Mouse (Mus musculus): ENCODE results near the gene Cfap58. TPM values are rescaled to one million over a fixed set of nuclear protein-coding genes. Genes with fewer than 3 reads are reported as not detected.

Gene Cfap58
- polyA plus RNA-seq, 1 experiment from 2014 or later = not detected

- peaks cover 64% of the 10 kb centered on the region for H3K4me1 ChIP-seq
- 87% methylated on average over 5 of the region's 5 CpGs for WGBS
- H3K36me3 ChIP-seq (replicated peaks) = peaks cover 16% of the 10 kb centered on the region
- H3K27ac ChIP-seq = 0 out of 2 replicates have a peak overlapping the region, but pooled peaks have one; percentile 1
- no peaks in the 10 kb centered on the region for H3K27me3 ChIP-seq (ENCODE audit: poor library complexity, severe bottlenecking)
- no peak for DNase-seq (ENCODE audit: extremely low spot score, low spot score)
- no peak overlapping the region for H3K4me3 ChIP-seq
- no peaks in the 10 kb centered on the region for H3K9me3 ChIP-seq
Measured at GRCm38 (mm10) chr19:47905603-47906002, 31.9 kb upstream of the Cfap58 start.

- Histone ChIP-seq H3K4me1 (peaks cover 65% of the 10 kb centered on the region), H3K9me3 (no peaks in the 10 kb centered on the region), H3K27ac (no peak overlapping the region), H3K4me3 (no peak overlapping the region), H3K27me3 (ENCODE audit: poor library complexity, severe bottlenecking) (no peaks in the 10 kb centered on the region), H3K36me3 (replicated peaks) (peaks cover 32% of the 10 kb centered on the region)
- DNase-seq (ENCODE audit: extremely low spot score, low spot score) = no peak
- 93% methylated on average over 9 of the region's 9 CpGs for WGBS
Measured at GRCm38 (mm10) chr19:47907596-47907995, 29.9 kb upstream of the Cfap58 start.

- Histone ChIP-seq H3K27me3 (ENCODE audit: poor library complexity, severe bottlenecking) (no peaks in the 10 kb centered on the region), H3K27ac (peak overlapping the region; percentile 98), H3K36me3 (replicated peaks) (peaks cover 38% of the 10 kb centered on the region), H3K4me3 (peak overlapping the region; percentile 53), H3K4me1 (peaks cover 54% of the 10 kb centered on the region), H3K9me3 (no peaks in the 10 kb centered on the region)
- DNase-seq (ENCODE audit: extremely low spot score, low spot score) = no peak
- WGBS = 26% methylated on average over 6 of the region's 6 CpGs
Measured at GRCm38 (mm10) chr19:47908961-47909371, 28.5 kb upstream of the Cfap58 start.

- WGBS = 2% methylated on average over 10 of the region's 10 CpGs
- DNase-seq (ENCODE audit: extremely low spot score, low spot score) = peak; percentile 79
- H3K27me3 ChIP-seq (ENCODE audit: poor library complexity, severe bottlenecking) = no peaks in the 10 kb centered on the region
- peaks cover 37% of the 10 kb centered on the region for H3K36me3 ChIP-seq (replicated peaks)
- H3K4me1 ChIP-seq = peaks cover 53% of the 10 kb centered on the region
- no peaks in the 10 kb centered on the region for H3K9me3 ChIP-seq
- H3K4me3 ChIP-seq = peak overlapping the region; percentile 53
- H3K27ac ChIP-seq = peak overlapping the region; percentile 98
Measured at GRCm38 (mm10) chr19:47909387-47910116, 27.9 kb upstream of the Cfap58 start.

GRCm38 (mm10) chr19:47910117-47910618 lies 27.3 kb upstream of the Cfap58 start:
- WGBS = 36% methylated on average over 4 of the region's 4 CpGs
- Histone ChIP-seq H3K36me3 (replicated peaks) (peaks cover 35% of the 10 kb centered on the region), H3K27ac (peak overlapping the region; percentile 98), H3K4me3 (peak overlapping the region; percentile 53), H3K9me3 (no peaks in the 10 kb centered on the region), H3K4me1 (peaks cover 51% of the 10 kb centered on the region), H3K27me3 (ENCODE audit: poor library complexity, severe bottlenecking) (no peaks in the 10 kb centered on the region)
- no peak for DNase-seq (ENCODE audit: extremely low spot score, low spot score)

GRCm38 (mm10) chr19:47910751-47911150 lies 26.7 kb upstream of the Cfap58 start:
- Histone ChIP-seq H3K27ac (peak overlapping the region; percentile 98), H3K36me3 (replicated peaks) (peaks cover 35% of the 10 kb centered on the region), H3K4me3 (no peak overlapping the region), H3K9me3 (no peaks in the 10 kb centered on the region), H3K4me1 (peaks cover 47% of the 10 kb centered on the region), H3K27me3 (ENCODE audit: poor library complexity, severe bottlenecking) (no peaks in the 10 kb centered on the region)
- no peak for DNase-seq (ENCODE audit: extremely low spot score, low spot score)
- WGBS = 92% methylated on average over 4 of the region's 4 CpGs

- no peak for DNase-seq (ENCODE audit: extremely low spot score, low spot score)
- 90% methylated on average over 7 of the region's 7 CpGs for WGBS
- Histone ChIP-seq H3K4me1 (peaks cover 69% of the 10 kb centered on the region), H3K27me3 (ENCODE audit: poor library complexity, severe bottlenecking) (no peaks in the 10 kb centered on the region), H3K9me3 (no peaks in the 10 kb centered on the region), H3K36me3 (replicated peaks) (peaks cover 24% of the 10 kb centered on the region), H3K4me3 (no peak overlapping the region), H3K27ac (no peak overlapping the region)
Measured at GRCm38 (mm10) chr19:47913344-47913743, 24.1 kb upstream of the Cfap58 start.

GRCm38 (mm10) chr19:47914191-47914590 lies 23.3 kb upstream of the Cfap58 start:
- H3K4me1 ChIP-seq = peaks cover 63% of the 10 kb centered on the region
- WGBS = 88% methylated on average over 4 of the region's 4 CpGs
- no peak overlapping the region for H3K4me3 ChIP-seq
- H3K27me3 ChIP-seq (ENCODE audit: poor library complexity, severe bottlenecking) = no peaks in the 10 kb centered on the region
- DNase-seq (ENCODE audit: extremely low spot score, low spot score) = no peak
- H3K27ac ChIP-seq = no peak overlapping the region
- H3K36me3 ChIP-seq (replicated peaks) = peaks cover 24% of the 10 kb centered on the region
- H3K9me3 ChIP-seq = no peaks in the 10 kb centered on the region

- no peaks in the 10 kb centered on the region for H3K9me3 ChIP-seq
- H3K4me3 ChIP-seq = no peak overlapping the region
- no peak overlapping the region for H3K27ac ChIP-seq
- DNase-seq (ENCODE audit: extremely low spot score, low spot score) = no peak
- peaks cover 24% of the 10 kb centered on the region for H3K36me3 ChIP-seq (replicated peaks)
- 82% methylated on average over 4 of the region's 4 CpGs for WGBS
- H3K4me1 ChIP-seq = peaks cover 58% of the 10 kb centered on the region
- H3K27me3 ChIP-seq (ENCODE audit: poor library complexity, severe bottlenecking) = no peaks in the 10 kb centered on the region
Measured at GRCm38 (mm10) chr19:47915251-47915650, 22.2 kb upstream of the Cfap58 start.

- peaks cover 6% of the 10 kb centered on the region for H3K36me3 ChIP-seq (replicated peaks)
- H3K27ac ChIP-seq = peak overlapping the region; percentile 98
- H3K9me3 ChIP-seq = no peaks in the 10 kb centered on the region
- H3K4me1 ChIP-seq = peaks cover 44% of the 10 kb centered on the region
- H3K27me3 ChIP-seq (ENCODE audit: poor library complexity, severe bottlenecking) = no peaks in the 10 kb centered on the region
- DNase-seq (ENCODE audit: extremely low spot score, low spot score) = no peak
- H3K4me3 ChIP-seq = peak overlapping the region; percentile 90
- WGBS = 16% methylated on average over 4 of the region's 4 CpGs
Measured at GRCm38 (mm10) chr19:47917396-47917795, 20.1 kb upstream of the Cfap58 start.

GRCm38 (mm10) chr19:47918016-47918415 lies 19.5 kb upstream of the Cfap58 start:
- DNase-seq (ENCODE audit: extremely low spot score, low spot score) = no peak
- WGBS = 21% methylated on average over 9 of the region's 9 CpGs

GRCm38 (mm10) chr19:47918455-47919101 lies 18.9 kb upstream of the Cfap58 start:
- Histone ChIP-seq H3K4me1 (peaks cover 42% of the 10 kb centered on the region), H3K9me3 (no peaks in the 10 kb centered on the region), H3K36me3 (replicated peaks) (no peaks in the 10 kb centered on the region; the same call in 1 of the 2 replicates), H3K27ac (peak overlapping the region; percentile 98), H3K27me3 (ENCODE audit: poor library complexity, severe bottlenecking) (no peaks in the 10 kb centered on the region), H3K4me3 (peak overlapping the region; percentile 90)
- DNase-seq (ENCODE audit: extremely low spot score, low spot score) = no peak
- WGBS = under 1% methylated on average over 29 of the region's 29 CpGs

More at GRCm38 (mm10) chr19:47918016-47918415, 19.5 kb upstream of the Cfap58 start:
- peak overlapping the region; percentile 90 for H3K4me3 ChIP-seq
- H3K27ac ChIP-seq = peak overlapping the region; percentile 98
- no peaks in the 10 kb centered on the region for H3K9me3 ChIP-seq
- H3K36me3 ChIP-seq (replicated peaks) = peaks cover 3% of the 10 kb centered on the region
- no peaks in the 10 kb centered on the region for H3K27me3 ChIP-seq (ENCODE audit: poor library complexity, severe bottlenecking)
- peaks cover 42% of the 10 kb centered on the region for H3K4me1 ChIP-seq
